Mouse (Mus musculus) small intestine, adult 2 months (tissue): ENCODE measurements at regions not wholly inside any gene's neighbourhood (a gene's known extent, or its start where the extent isn't known, plus 50 kb on each side); places are given as distances from the start of the nearest gene placed in this dataset.

Experiments used
- H3K27ac ChIP-seq: fragments of 200-500 bp; 2 replicates; pipeline ENCODE4 v1.5.1; 2012; ENCODE audit warnings: low read depth, low read length, control low read depth, inconsistent platforms; ENCODE audit not compliant: insufficient read depth
- H3K27me3 ChIP-seq: fragments of 200-500 bp; 2 replicates; pipeline ENCODE4 v1.6.1; 2012; ENCODE audit warnings: mild to moderate bottlenecking, moderate library complexity, low read length, inconsistent platforms; ENCODE audit not compliant: control insufficient read depth, insufficient read depth
- H3K36me3 ChIP-seq: fragments of 200-500 bp; 2 replicates; pipeline ENCODE4 v1.6.1; 2012; ENCODE audit warnings: mild to moderate bottlenecking, low read length, control low read depth, inconsistent platforms; ENCODE audit not compliant: control insufficient read depth, insufficient read depth
- H3K4me1 ChIP-seq: fragments of 200-500 bp; 2 replicates; pipeline ENCODE4 v1.6.1; 2012; ENCODE audit warnings: low read length, inconsistent platforms, mixed read lengths; ENCODE audit not compliant: control insufficient read depth, insufficient read depth, insufficient read length
- H3K4me3 ChIP-seq: fragments of 200-500 bp; 2 replicates; pipeline ENCODE4 v1.5.1; 2012; ENCODE audit warnings: low read depth, mild to moderate bottlenecking, control low read depth, inconsistent platforms, low read length, moderate library complexity
- CTCF ChIP-seq: fragments of 200-500 bp; IDR thresholded peaks from 2 replicates; pipeline ENCODE4 v1.5.1; 2012; ENCODE audit warnings: low read depth, mild to moderate bottlenecking, control low read depth, inconsistent platforms, low read length, moderate library complexity, mixed read lengths; ENCODE audit not compliant: insufficient replicate concordance, insufficient read length; ENCODE audit errors: extremely low read depth
- POLR2A ChIP-seq: fragments of 200-500 bp; IDR thresholded peaks from 2 replicates; pipeline ENCODE4 v1.6.1; 2012; ENCODE audit warnings: low read depth, mild to moderate bottlenecking, control low read depth, inconsistent platforms, low read length, moderate library complexity
- WGBS: fragments of 180-500 bp; shearing (Covaris S2); methylation state at CpG from one replicate; pipeline ENCODE4 v1.1.7; 2018; 5-methylcytosine and 5-hydroxymethylcytosine counted together

DNA sequence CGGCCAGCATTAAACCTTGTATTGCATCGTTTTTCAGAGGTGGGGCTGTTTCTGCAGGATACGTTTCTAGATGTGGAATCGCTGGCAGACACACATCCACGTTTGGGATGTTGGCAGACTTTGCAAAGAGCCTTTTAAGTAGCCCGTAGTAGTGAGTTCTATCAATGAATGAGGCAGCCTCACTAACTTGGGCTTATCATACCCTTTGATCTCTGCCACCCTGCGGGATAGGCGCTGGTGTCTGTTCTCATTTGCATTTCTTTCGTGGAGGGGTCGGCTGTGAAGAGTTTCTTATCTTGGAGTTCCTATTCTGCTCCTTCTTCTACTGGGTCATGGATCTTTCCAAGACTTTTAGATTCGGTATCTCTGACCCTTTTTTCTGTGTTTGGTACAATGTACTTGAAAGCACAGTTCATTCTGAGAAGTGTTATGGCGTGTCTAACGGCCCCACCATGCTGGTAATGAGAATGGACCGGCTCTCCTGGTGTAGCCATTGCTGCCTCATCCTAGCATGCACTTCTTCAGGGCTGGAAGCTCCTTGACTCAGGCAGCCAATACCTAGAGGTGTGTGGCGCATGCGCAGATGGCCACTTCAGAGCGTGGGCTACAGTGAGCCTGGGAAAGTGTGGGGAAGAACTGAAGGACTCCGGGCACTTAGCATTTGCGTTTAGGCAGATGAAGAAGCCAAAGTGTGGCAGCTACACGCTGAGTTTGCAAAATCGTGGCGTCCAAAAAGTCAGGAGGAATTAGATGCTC, 158.1 kb upstream of the Mrps10 start:
- 0 out of 2 replicates have a peak, but pooled peaks cover 2% of the 10 kb centered on the region for H3K4me1 ChIP-seq
- no peaks in the 10 kb centered on the region for H3K27me3 ChIP-seq
- no peaks in the 10 kb centered on the region for H3K36me3 ChIP-seq
- no peak overlapping the region for H3K27ac ChIP-seq
- no peak for TF ChIP-seq CTCF
- TF ChIP-seq POLR2A = no peak
- 74% methylated on average over 22 of the region's 22 CpGs for WGBS
- H3K4me3 ChIP-seq = no peak overlapping the region

DNA sequence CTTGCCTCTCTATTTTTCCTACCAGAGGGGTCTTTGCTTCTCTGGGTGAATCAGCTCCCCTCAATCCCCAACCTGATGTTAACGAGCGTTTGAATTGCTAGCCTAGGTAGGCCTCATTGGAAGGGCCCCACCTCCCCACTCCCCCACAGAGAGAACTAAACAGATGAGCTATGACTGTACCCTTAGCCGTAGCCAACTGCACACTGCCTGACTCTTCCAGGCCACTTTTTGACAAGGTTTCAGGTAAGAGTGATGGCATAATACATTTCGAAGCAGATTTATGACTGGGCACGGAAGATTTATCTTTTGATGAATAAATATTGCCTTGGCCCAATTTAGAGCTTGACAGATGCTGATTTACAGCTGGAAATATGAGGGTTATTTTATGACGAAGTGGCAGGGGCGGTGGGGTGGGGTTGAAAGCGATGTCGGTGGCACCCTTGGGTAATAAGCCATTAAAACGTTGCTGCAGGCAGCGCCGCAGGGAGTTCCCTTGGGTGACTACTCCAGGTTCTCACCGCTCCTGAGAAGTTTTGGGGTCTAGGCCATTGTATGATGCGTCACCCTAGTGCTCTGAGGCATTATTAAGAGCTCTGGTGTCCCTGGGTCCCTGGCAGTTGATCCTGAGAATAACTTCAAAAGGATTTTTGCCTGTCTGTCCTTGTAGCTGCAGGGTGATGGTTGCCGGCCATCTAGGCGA, 159.7 kb upstream of the Mrps10 start:
- no peaks in the 10 kb centered on the region for H3K36me3 ChIP-seq
- TF ChIP-seq POLR2A = no peak
- TF ChIP-seq CTCF = no peak
- H3K4me3 ChIP-seq = no peak overlapping the region
- 43% methylated on average over 16 of the region's 16 CpGs for WGBS
- no peak overlapping the region for H3K27ac ChIP-seq
- 0 out of 2 replicates have a peak, but pooled peaks cover 2% of the 10 kb centered on the region for H3K4me1 ChIP-seq
- H3K27me3 ChIP-seq = no peaks in the 10 kb centered on the region

DNA sequence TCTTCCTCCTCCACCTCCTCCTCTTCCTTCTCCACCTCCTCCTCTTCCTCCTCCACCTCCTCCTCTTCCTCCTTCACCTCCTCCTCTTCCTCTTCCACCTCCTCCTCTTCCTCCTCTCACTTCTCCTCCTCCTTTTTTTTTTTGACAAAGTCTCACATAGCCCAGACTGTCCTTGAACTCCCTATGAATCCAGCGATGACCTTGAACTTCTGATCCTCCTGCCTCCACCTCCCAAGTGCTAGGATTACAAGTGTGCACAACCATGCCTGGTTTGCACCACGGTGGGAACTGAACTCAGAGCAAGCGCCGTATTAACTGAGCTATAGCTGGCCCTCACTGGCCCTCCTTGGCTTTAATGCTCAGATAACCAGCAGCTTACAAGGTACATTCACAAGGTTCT, 161.2 kb upstream of the Mrps10 start:
- no peak overlapping the region for H3K27ac ChIP-seq
- no peaks in the 10 kb centered on the region for H3K27me3 ChIP-seq
- H3K4me1 ChIP-seq = no peaks in the 10 kb centered on the region
- no peaks in the 10 kb centered on the region for H3K36me3 ChIP-seq
- H3K4me3 ChIP-seq = no peak overlapping the region
- whole genome bisulfite sequencing = 91% methylated on average over 4 of the region's 4 CpGs
- TF ChIP-seq POLR2A (no peak), CTCF (no peak)

DNA sequence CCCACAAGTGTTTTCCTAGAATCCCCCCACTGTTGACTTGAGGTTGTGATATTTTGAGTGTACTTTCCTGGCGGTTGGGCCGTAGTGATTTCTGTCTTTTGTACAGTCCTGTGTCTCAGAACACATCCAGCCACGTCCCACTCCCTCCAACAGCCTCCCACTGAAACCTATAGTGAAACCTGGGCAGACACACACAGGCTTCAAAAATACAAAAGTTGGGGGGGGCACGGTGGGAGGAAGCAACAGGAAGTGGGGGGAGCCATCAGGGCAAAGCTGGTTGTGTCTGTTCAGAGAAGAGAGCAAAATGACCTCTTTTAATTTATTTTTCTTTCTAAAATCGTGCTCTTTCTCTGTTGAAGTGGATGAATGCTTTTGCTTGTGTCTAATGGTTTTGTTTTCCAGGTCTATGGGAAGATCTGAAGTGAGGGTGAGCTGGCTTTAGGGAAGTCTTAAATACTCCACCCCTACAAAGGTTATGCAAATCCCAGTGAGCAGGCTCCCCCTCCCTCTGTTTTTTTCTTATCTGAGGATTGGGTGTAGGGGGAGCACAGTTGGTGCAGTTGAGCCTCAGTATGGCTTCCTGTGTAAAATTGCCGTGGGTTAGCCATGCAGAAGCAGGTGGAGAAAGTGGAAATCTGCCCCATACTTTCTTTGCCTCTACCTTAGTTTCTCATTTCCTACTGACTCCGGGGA, 164.1 kb upstream of the Mrps10 start:
- TF ChIP-seq CTCF = no peak
- TF ChIP-seq POLR2A = no peak
- 67% methylated on average over 7 of the region's 7 CpGs for WGBS

DNA sequence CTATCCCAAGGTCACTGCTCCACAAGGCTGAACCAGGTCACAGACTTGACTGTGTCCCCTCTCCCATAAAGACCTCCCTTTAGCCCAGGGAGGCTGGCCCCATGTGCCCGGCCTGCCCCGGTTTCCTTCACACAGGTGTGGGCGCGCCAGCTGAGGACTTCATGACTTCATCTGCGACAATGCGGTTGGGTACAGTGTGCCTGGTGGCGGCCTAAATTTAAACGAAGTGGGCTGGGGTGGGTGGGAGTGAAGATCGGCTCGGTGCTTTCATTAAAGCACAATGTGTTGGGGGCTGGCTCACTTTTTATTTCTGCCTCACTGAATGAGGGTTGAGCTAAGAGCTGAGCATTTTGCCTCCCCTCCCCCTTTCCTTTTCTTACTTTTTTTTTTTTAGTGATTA, 169.5 kb upstream of the Mrps10 start:
- TF ChIP-seq POLR2A (no peak), CTCF (no peak)
- H3K36me3 ChIP-seq = no peaks in the 10 kb centered on the region
- H3K27ac ChIP-seq = no peak overlapping the region
- H3K27me3 ChIP-seq = no peaks in the 10 kb centered on the region
- H3K4me3 ChIP-seq = no peak overlapping the region
- no peaks in the 10 kb centered on the region for H3K4me1 ChIP-seq
- 93% methylated on average over 10 of the region's 10 CpGs for WGBS

More for the DNA sequence above, 164.1 kb upstream of the Mrps10 start:
- Histone ChIP-seq H3K27me3 (no peaks in the 10 kb centered on the region), H3K27ac (no peak overlapping the region), H3K4me1 (no peaks in the 10 kb centered on the region), H3K4me3 (no peak overlapping the region), H3K36me3 (no peaks in the 10 kb centered on the region)

DNA sequence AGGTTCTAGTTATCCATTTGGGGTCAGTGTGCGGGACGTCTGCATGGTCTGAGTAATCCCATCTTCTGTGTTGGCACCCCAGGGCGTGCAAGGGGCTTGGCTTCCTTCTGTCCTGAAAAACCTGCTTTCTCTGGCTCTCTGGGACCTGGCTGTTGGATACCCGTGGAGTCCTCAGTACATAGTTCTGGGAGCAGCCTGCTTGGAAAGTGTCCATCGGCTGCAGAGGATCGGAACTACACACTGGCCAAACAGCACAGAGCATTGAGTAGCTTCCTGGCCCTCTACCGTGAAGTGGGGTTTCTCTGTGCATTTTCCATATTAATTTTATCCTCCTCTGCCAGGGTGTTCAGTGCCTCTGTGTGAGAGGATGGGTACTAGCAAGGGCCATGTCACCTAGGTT, 170.7 kb upstream of the Mrps10 start:
- H3K36me3 ChIP-seq = no peaks in the 10 kb centered on the region
- TF ChIP-seq POLR2A (no peak), CTCF (no peak)
- H3K4me1 ChIP-seq = no peaks in the 10 kb centered on the region
- H3K4me3 ChIP-seq = no peak overlapping the region
- no peaks in the 10 kb centered on the region for H3K27me3 ChIP-seq
- H3K27ac ChIP-seq = no peak overlapping the region
- 69% methylated on average over 7 of the region's 7 CpGs for WGBS

DNA sequence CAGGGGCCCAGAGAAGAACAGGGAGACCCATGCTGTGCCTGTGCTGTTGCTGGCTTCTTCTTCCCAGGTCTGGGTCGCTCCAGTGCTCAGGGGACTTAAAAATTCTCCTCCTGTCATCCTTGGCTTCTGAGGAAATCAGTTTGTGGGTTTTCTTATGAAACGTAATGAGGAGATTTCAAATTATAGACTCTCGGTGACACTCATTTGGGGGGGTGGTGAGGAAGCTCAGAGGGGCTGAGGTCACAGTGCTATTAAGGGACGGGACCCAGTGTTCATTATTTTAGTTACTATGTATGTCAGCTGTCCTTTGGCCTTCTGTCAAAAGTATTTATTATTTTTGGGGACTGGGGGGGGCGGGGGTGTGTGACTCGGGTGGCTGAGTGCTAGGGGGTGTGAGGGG, 171.7 kb upstream of the Mrps10 start:
- no peak overlapping the region for H3K27ac ChIP-seq
- no peaks in the 10 kb centered on the region for H3K27me3 ChIP-seq
- WGBS = 78% methylated on average over 6 of the region's 6 CpGs
- no peaks in the 10 kb centered on the region for H3K4me1 ChIP-seq
- no peak overlapping the region for H3K4me3 ChIP-seq
- no peaks in the 10 kb centered on the region for H3K36me3 ChIP-seq
- TF ChIP-seq CTCF = no peak
- no peak for TF ChIP-seq POLR2A
